Mouse (Mus musculus) ES-E14 (cell line): ENCODE measurements around the gene Noxo1. TPM values are rescaled to one million over a fixed set of nuclear protein-coding genes. Genes with fewer than 3 reads are reported as not detected.

ENCODE experiments used
- DNase-seq: peaks from one replicate; pipeline ENCODE4 v3.0.0-alpha.2; 2013; ENCODE audit warnings: low read depth, low spot score
- H3K27ac ChIP-seq: 2 replicates; pipeline ENCODE4 v1.5.1; 2012; ENCODE audit warnings: low read depth, mild to moderate bottlenecking, low read length, moderate library complexity, mixed read lengths; ENCODE audit not compliant: poor library complexity, insufficient read depth, severe bottlenecking
- H3K36me3 ChIP-seq: 2 replicates; pipeline ENCODE4 v1.6.1; 2012; ENCODE audit warnings: mild to moderate bottlenecking, low read length, moderate library complexity, mixed read lengths; ENCODE audit not compliant: control insufficient read depth, poor library complexity, insufficient read depth, severe bottlenecking
- H3K4me1 ChIP-seq, 2 experiments: fragments of 150-350 bp in 1 of 2; sonication (generic) in 1 of 2; 2 replicates each; pipeline ENCODE4 v1.6.1; 2012; ENCODE audit warnings: low read length in 2 of 2, mild to moderate bottlenecking in 1 of 2, mixed read lengths in 1 of 2; ENCODE audit not compliant: control insufficient read depth in 2 of 2, insufficient read depth in 2 of 2, poor library complexity in 1 of 2
- H3K4me3 ChIP-seq, 2 experiments: fragments of 150-350 bp in 1 of 2; sonication (generic) in 1 of 2; 2 replicates each; pipeline ENCODE4 v1.5.1; 2012; ENCODE audit warnings: low read length in 2 of 2, low read depth in 1 of 2, mild to moderate bottlenecking in 1 of 2, mixed read lengths in 1 of 2; ENCODE audit not compliant: insufficient read depth in 1 of 2, poor library complexity in 1 of 2, severe bottlenecking in 1 of 2
- H3K9ac ChIP-seq: 2 replicates; pipeline ENCODE4 v1.6.1; 2012; ENCODE audit warnings: low read depth, mild to moderate bottlenecking, low read length, mixed read lengths; ENCODE audit not compliant: poor library complexity, insufficient read depth, severe bottlenecking
- H3K9me3 ChIP-seq: fragments of 150-350 bp; sonication (generic); 2 replicates; pipeline ENCODE4 v1.6.1; 2012; ENCODE audit warnings: low read depth, mild to moderate bottlenecking, low read length; ENCODE audit not compliant: control insufficient read depth, insufficient read depth
- CHD2 ChIP-seq: IDR thresholded peaks from 2 replicates; pipeline ENCODE4 v1.6.1; 2014; ENCODE audit warnings: mild to moderate bottlenecking, low read depth, low read length, inconsistent platforms
- HCFC1 ChIP-seq: IDR thresholded peaks from 2 replicates; pipeline ENCODE4 v1.6.1; 2012; ENCODE audit warnings: low read length, inconsistent platforms, borderline replicate concordance; ENCODE audit not compliant: insufficient read depth
- MAFK ChIP-seq: IDR thresholded peaks from 2 replicates; pipeline ENCODE4 v1.6.1; 2014; ENCODE audit warnings: mild to moderate bottlenecking, low read depth, low read length, inconsistent platforms; ENCODE audit not compliant: insufficient read depth
- ZC3H11A ChIP-seq: IDR thresholded peaks from 2 replicates; pipeline ENCODE4 v1.6.1; 2012; ENCODE audit warnings: low read depth, mild to moderate bottlenecking, inconsistent platforms, low read length, borderline replicate concordance
- ZNF384 ChIP-seq: IDR thresholded peaks from 2 replicates; pipeline ENCODE4 v1.6.1; 2012; ENCODE audit warnings: low read depth, low read length, inconsistent platforms
- in situ Hi-C, 2 experiments: fragments of 600-800 bp; cut with MboI; formaldehyde crosslinking; loops; one replicate each; pipeline ENCODE4 v1.15.1; 2025; ENCODE audit warnings: low sequenced_read_pairs in 2 of 2, inconsistent platforms in 1 of 2; ENCODE audit not compliant: unreplicated experiment in 2 of 2
- total RNA-seq: library from RNA; depleted of rRNA; stranded (reverse); fragments of 300-350 nt; gene quantifications from 2 replicates; pipeline ENCODE4 v1.2.3, GENCODE M21; 2012

The Noxo1 gene
- total RNA-seq, 1 experiment: 2.9 TPM

DNA sequence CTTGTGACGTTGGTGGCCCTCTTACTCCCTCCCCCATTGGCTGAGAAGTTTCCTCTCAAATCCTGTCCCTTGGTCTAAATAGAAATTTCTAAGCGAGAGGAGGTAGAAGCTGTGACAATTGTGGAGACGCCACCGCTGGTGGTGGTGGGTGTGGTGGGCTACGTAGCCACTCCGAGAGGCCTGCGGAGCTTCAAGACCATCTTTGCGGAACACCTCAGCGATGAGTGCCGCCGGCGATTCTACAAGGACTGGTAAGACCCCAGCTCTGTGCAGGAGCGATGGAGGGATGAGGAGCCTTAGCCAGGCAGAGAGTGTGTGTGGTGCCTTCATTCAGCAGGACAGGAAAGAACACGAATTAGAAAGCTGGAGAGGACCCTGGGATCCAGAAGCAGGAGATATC is 34.8 kb downstream of the Noxo1 start:
- no peak overlapping the region for H3K4me3 ChIP-seq
- no peak for DNase-seq
- in situ Hi-C loops: no loop called here
- TF ChIP-seq MAFK (no peak), HCFC1 (no peak), ZNF384 (no peak), CHD2 (no peak), ZC3H11A (no peak)
- peaks cover 1 to 13% of the 10 kb centered on the region in 2 experiments; a peak in 2 of 4 replicates for H3K4me1 ChIP-seq
- no peak overlapping the region for H3K27ac ChIP-seq
- H3K36me3 ChIP-seq: no peaks in the 10 kb centered on the region
- no peak overlapping the region for H3K9ac ChIP-seq
- H3K9me3 ChIP-seq: no peaks in the 10 kb centered on the region

DNA sequence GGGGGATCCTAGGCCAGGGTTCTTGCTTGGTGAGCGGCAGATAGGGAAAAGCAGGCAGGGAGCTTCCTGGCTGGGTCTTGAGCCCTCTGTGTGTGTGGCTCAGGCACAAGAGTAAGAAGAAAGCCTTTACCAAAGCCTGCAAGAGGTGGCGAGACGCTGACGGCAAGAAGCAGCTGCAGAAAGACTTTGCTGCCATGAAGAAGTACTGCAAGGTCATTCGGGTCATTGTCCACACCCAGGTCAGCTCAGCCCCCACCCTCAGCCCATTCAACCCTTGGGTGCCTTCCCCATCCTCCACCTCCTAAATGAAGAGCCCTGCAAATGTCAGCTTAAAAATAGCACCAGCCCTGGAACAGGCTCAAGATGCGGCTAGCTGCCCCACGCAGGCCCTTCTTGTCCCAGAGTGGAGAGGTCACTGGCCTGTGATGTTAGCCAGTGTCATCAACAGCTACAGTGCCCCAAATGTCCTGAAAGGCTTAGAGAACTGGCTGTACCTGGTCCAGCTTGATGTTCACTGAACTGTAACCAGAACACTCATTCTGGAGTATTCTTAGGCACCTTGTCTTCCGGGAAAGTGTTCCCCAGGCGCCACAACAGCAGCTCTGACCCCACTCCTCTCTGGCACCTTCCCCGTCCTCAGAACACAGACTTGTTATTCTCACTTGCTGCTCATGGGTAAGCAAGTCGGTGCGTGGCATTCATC is 36.4 kb downstream of the Noxo1 start:
- H3K36me3 ChIP-seq: no peaks in the 10 kb centered on the region
- no peak overlapping the region for H3K9ac ChIP-seq
- H3K4me3 ChIP-seq: no peak overlapping the region
- TF ChIP-seq ZNF384: no peak
- DNase-seq: no peak
- H3K4me1 ChIP-seq: peaks cover 1 to 18% of the 10 kb centered on the region in 2 experiments; a peak in 2 of 4 replicates
- no peak overlapping the region for H3K27ac ChIP-seq
- no peaks in the 10 kb centered on the region for H3K9me3 ChIP-seq
- in situ Hi-C loops: no loop called here

- in situ Hi-C loops: no loop called here
- DNase-seq: no peak
- no peak overlapping the region for H3K9ac ChIP-seq
- peaks cover 1 to 12% of the 10 kb centered on the region in 2 experiments; a peak in 2 of 4 replicates for H3K4me1 ChIP-seq
- TF ChIP-seq ZNF384 (no peak), HCFC1 (no peak), CHD2 (no peak), MAFK (no peak), ZC3H11A (no peak)
- no peaks in the 10 kb centered on the region for H3K36me3 ChIP-seq
- no peaks in the 10 kb centered on the region for H3K9me3 ChIP-seq
- H3K27ac ChIP-seq: no peak overlapping the region
- no peak overlapping the region for H3K4me3 ChIP-seq
Measured at GRCm38 (mm10) chr17:24733434-24734050, 37.5 kb downstream of the Noxo1 start.

- in situ Hi-C loops: no loop called here
- TF ChIP-seq CHD2 (no peak), ZNF384 (no peak), HCFC1 (no peak), MAFK (no peak), ZC3H11A (no peak)
- no peak overlapping the region for H3K27ac ChIP-seq
Measured at GRCm38 (mm10) chr17:24734513-24734912, 38.5 kb downstream of the Noxo1 start.

More at GRCm38 (mm10) chr17:24734513-24734912, 38.5 kb downstream of the Noxo1 start:
- H3K36me3 ChIP-seq: no peaks in the 10 kb centered on the region
- H3K9me3 ChIP-seq: no peaks in the 10 kb centered on the region
- H3K4me3 ChIP-seq: no peak overlapping the region
- DNase-seq: no peak
- no peak overlapping the region for H3K9ac ChIP-seq
- peaks cover 1 to 15% of the 10 kb centered on the region in 2 experiments; a peak in 2 of 4 replicates for H3K4me1 ChIP-seq
